Mouse (Mus musculus): Measurements from ENCODE around the gene Abcb4. TPM values are rescaled to one million over a fixed set of nuclear protein-coding genes. Genes with fewer than 3 reads are reported as not detected.

Abcb4 gene
- 1.2 and 3.2 TPM in 2 replicates for polyA plus RNA-seq (2012; rRNA removed)

GRCm38 (mm10) chr5:8893300-8894103 is at the start of gene Abcb4:
TSS of gene Abcb4 (plus strand) at chr5:8893717.

DNA sequence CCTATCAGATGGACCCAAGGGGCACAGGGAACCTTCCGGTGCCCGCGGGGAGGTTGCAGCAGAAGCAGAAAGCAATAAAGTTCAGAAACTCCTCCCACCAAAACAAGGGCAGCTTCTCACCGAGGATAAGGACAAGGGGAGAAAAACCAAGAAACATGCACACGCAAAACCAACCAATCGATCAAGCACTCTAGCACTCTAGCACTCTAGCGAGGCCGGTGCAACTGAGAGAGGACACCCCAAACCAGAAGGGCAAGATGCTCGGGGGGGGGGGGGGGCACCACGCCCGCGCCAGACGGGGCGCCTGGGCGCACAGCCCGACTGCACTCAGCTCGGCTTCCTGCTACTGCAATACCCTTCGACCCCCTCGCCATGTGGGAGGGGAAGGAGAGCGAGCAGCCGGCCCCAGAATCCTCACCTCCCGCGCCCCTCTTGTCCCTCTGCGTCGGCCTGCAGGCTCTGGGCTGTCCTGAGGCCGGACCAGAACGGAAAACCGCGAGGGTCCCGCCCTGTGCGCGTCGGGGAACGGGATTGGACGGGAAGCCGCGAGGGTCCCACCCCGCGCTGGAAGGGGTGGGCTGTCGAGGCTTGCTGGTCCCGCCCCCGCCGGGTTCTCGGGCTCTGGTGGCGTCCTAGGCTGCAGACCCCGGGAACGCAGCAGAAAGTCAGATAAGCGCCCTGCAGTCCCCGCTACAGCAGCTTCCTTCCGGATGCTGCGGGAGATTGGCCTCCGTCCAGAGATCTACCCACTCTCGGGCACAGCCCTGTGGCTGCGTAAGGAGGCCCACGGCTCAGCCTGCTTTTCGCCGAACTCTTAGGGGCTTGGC is 103.4 kb downstream of the Abcb4 start, which contains the start of gene Crot:
Gene Crot, minus strand, starts transcription at position 639 of the 827 bp plus-strand sequence.

Other genes starting within 250 kb of the Abcb4 start
- gene Abcb1a, start 233.6 kb upstream of the Abcb4 start, polyA plus RNA-seq (2012; rRNA removed) = 1.1 and 1.4 TPM in 2 replicates
- 0.66 and 0.74 TPM in 2 replicates for gene Abcb1b, start 95.6 kb upstream of the Abcb4 start, polyA plus RNA-seq (2012; rRNA removed)
- 16.5 and 26.7 TPM in 2 replicates for gene Crot, start 103.6 kb downstream of the Abcb4 start, polyA plus RNA-seq (2012; rRNA removed)
- 7.3 and 9.2 TPM in 2 replicates for gene Tmem243, start 207.0 kb downstream of the Abcb4 start, polyA plus RNA-seq (2012; rRNA removed)